Mouse (Mus musculus) olfactory bulb, adult 2 months (tissue): ENCODE measurements around the gene Polr2e. TPM values are rescaled to one million over a fixed set of nuclear protein-coding genes. Genes with fewer than 3 reads are reported as not detected.

Experiments used
- H3K27ac ChIP-seq: fragments of 200-500 bp; 2 replicates; pipeline ENCODE4 v1.5.1; 2012; ENCODE audit warnings: low read depth, low read length; ENCODE audit not compliant: insufficient read depth
- H3K4me1 ChIP-seq: fragments of 200-500 bp; 2 replicates; pipeline ENCODE4 v1.6.1; 2012; ENCODE audit warnings: low read length; ENCODE audit not compliant: control insufficient read depth, insufficient read depth
- H3K4me3 ChIP-seq: fragments of 200-500 bp; 2 replicates; pipeline ENCODE4 v1.5.1; 2012; ENCODE audit warnings: mild to moderate bottlenecking, low read depth, low read length, moderate library complexity; ENCODE audit not compliant: insufficient read depth
- CTCF ChIP-seq: fragments of 200-500 bp; IDR thresholded peaks from 2 replicates; pipeline ENCODE4 v1.5.1; 2012; ENCODE audit warnings: low read depth, mild to moderate bottlenecking, low read length, moderate library complexity; ENCODE audit not compliant: insufficient read depth
- POLR2A ChIP-seq: fragments of 200-500 bp; IDR thresholded peaks from 2 replicates; pipeline ENCODE4 v1.6.1; 2012; ENCODE audit warnings: mild to moderate bottlenecking, low read depth, low read length, moderate library complexity; ENCODE audit not compliant: insufficient read depth
- WGBS: fragments of 180-500 bp; shearing (Covaris S2); methylation state at CpG from one replicate; pipeline ENCODE4 v1.1.7; 2018; 5-methylcytosine and 5-hydroxymethylcytosine counted together
- polyA plus RNA-seq: library from polyadenylated mRNA; stranded (reverse); fragments of >200 nt; gene quantifications from 2 replicates; pipeline ENCODE4 v1.2.4, GENCODE M21; 2012; ENCODE audit warnings: low replicate concordance; ENCODE audit not compliant: missing spikeins, insufficient read depth, insufficient read length

The Polr2e gene
- polyA plus RNA-seq, 1 experiment, result not detected

- TF ChIP-seq CTCF (no peak), POLR2A (no peak; the same call in 1 of the 2 replicates)
- under 1% methylated on average over 35 of the region's 35 CpGs for WGBS
- Histone ChIP-seq H3K4me3 (peak overlapping the region; percentile 72), H3K27ac (no peak overlapping the region), H3K4me1 (peaks cover 16% of the 10 kb centered on the region)
Observed at GRCm38 (mm10) chr10:79997034-79997760, 42.4 kb downstream of the Polr2e start.

GRCm38 (mm10) chr10:79996272-79997033 is 43.1 kb downstream of the Polr2e start, which contains the start of gene Abca7:
Abca7 (plus strand) TSS chr10:79996494.
- TF ChIP-seq POLR2A (no peak), CTCF (no peak)
- under 1% methylated on average over 34 of the region's 34 CpGs for WGBS

GRCm38 (mm10) chr10:79995636-79996035 is 44.0 kb downstream of the Polr2e start:
- H3K4me1 ChIP-seq, result peaks cover 16% of the 10 kb centered on the region
- H3K27ac ChIP-seq, result no peak overlapping the region
- H3K4me3 ChIP-seq, result no peak overlapping the region
- TF ChIP-seq CTCF (no peak), POLR2A (no peak)
- WGBS, result 74% methylated on average over 1 of the region's 1 CpGs

More at GRCm38 (mm10) chr10:79996272-79997033, 43.1 kb downstream of the Polr2e start, which contains the start of gene Abca7:
- peaks cover 16% of the 10 kb centered on the region for H3K4me1 ChIP-seq
- peak within 1 kb of the TSS; percentile 38; the same call in 1 of the 2 replicates for H3K27ac ChIP-seq
- H3K4me3 ChIP-seq, result peak within 1 kb of the TSS; percentile 72

- H3K4me1 ChIP-seq, result peaks cover 16% of the 10 kb centered on the region
- H3K4me3 ChIP-seq, result no peak overlapping the region
- WGBS, result 63% methylated on average over 16 of the region's 16 CpGs
- no peak overlapping the region for H3K27ac ChIP-seq
- TF ChIP-seq CTCF, result no peak
- TF ChIP-seq POLR2A, result no peak
Observed at GRCm38 (mm10) chr10:79994397-79995115, 45.0 kb downstream of the Polr2e start.

GRCm38 (mm10) chr10:79991548-79991947 is 48.0 kb downstream of the Polr2e start:
- TF ChIP-seq CTCF, result no peak
- TF ChIP-seq POLR2A, result no peak
- WGBS, result 93% methylated on average over 6 of the region's 6 CpGs
- Histone ChIP-seq H3K4me1 (peaks cover 19% of the 10 kb centered on the region), H3K4me3 (no peak overlapping the region), H3K27ac (no peak overlapping the region)

GRCm38 (mm10) chr10:79991099-79991498 is 48.5 kb downstream of the Polr2e start:
- TF ChIP-seq POLR2A, result no peak
- no peak for TF ChIP-seq CTCF
- peaks cover 21% of the 10 kb centered on the region for H3K4me1 ChIP-seq
- 59% methylated on average over 12 of the region's 12 CpGs for WGBS
- no peak overlapping the region for H3K27ac ChIP-seq
- no peak overlapping the region for H3K4me3 ChIP-seq

- 28% methylated on average over 15 of the region's 15 CpGs for whole genome bisulfite sequencing
- TF ChIP-seq POLR2A (no peak), CTCF (no peak)
- H3K27ac ChIP-seq, result no peak overlapping the region
- H3K4me1 ChIP-seq, result peaks cover 20% of the 10 kb centered on the region
- H3K4me3 ChIP-seq, result no peak overlapping the region
Observed at GRCm38 (mm10) chr10:79989870-79990269, 49.7 kb downstream of the Polr2e start.

GRCm38 (mm10) chr10:79989272-79989786 is 50.3 kb downstream of the Polr2e start:
- H3K27ac ChIP-seq, result no peak overlapping the region
- peak overlapping the region; percentile 38; the same call in 1 of the 2 replicates for H3K4me3 ChIP-seq
- 39% methylated on average over 8 of the region's 8 CpGs for WGBS
- H3K4me1 ChIP-seq, result peaks cover 20% of the 10 kb centered on the region
- no peak for TF ChIP-seq POLR2A
- TF ChIP-seq CTCF, result no peak
